Mouse (Mus musculus): ENCODE results near the gene Ss18l2.
A peak's percentile ranks its signal among the peaks of the same experiment; 100 is the strongest.

Ss18l2 gene

DNA sequence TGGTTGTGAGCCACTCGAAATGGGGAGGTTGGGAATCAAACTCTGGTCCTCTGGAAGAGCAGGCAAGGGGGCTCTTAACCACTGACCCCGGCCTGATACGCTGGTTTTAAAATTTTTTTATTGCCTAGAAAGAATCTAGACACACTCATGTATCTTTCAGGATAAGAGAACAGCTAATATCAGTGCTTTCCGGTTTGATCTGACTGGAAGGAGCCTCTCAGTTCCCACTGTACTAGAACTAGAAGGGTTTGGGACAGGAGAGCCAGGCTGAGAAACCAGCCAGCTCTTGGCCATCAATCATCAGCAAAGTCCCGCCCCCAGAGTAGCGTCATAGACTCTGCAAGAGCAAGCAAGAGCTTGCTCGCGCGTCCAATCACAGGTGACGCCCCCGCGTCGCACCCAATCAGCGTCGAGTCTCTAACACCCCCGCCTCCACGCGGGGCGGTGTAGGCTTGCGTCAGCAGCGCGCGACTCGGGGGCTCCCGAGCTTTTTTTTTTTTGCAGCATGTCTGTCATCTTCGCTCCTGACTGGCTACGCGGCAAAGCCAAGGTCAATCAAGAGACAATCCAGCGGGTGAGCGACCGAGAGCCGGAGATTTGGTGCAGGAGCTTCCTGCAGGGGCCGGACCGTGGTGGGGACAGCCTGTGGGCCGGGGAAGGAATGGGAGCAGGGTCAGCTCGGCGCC, at the start of gene Ss18l2:
Ss18l2 (plus strand) TSS at position 432 of the 686 bp plus-strand sequence.
- DNase-seq (ENCODE audit: low spot score in 2 of 2) = peak; percentile 97

DNA sequence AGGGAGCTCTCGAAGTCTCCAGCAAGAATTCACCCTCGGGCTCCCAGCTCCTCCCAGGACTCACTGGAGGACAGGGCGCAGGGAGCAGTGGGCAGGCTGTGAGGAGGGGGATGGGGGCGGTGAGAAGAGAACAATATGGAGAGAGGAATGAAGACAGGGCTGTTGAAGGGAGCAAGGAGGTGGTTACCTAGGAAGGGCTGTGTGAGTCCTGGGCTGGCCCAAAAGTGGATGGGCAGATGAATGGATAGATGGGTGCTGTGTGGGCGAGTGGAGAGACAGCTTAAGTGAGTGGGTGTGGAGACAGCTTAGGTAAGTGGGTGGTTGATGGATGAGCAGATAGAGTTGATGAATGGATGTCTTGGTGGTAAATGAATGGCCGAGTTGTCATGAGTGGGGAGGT, 46.7 kb upstream of the Ss18l2 start:
- no peak for DNase-seq (ENCODE audit: low spot score in 2 of 2)

DNA sequence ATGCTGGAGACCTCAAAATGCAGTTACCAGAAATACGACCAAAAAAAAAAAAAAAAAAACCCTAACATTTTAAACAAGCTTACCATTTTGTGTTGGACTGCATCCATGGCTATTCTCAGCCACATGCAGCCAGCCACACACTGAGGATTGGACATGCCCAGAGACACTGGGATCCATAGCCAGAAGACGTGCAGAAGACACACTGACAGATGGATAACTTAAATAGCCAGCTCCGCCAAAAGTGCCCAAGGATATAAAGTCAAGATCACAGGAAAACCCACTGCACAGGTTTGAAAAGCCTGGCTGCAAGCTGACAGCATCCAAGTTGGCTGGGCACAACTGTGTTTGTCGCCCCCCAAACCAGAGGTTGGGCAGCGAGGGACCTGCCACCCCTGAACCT, 46.0 kb upstream of the Ss18l2 start:
- DNase-seq (ENCODE audit: low spot score in 2 of 2) = no peak

DNA sequence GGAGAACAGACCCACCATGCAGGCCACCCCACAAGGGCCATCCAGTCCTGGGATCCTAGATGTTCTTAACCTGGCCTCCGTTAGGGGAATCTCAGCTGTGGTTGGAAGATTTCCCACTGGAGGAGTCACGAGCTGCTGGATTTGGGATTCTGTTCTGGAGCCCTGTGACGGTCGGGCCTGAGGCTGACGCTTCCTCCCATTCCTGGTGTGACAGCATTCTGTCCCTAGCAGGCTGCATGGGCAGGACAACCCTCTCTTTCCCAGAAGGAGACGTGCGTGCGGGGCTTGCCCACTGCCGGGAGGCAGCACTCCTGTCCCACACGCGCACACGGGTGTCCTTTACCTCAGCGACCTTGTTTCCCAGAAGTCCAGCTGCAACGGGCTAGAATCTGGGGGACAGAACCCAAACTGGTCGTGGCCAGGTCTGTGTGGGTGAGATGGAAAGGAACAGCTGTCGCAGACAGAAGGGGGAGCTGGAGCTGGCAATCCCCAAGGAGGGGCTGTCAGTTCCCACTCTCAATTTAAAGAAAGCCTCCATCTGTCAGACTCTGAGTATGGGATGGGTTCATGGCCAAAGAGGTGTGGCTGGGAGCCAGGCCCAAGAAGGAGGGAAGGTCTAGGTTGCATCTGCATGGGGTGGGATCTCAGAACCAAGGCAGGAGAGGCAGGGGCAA, 43.0 kb upstream of the Ss18l2 start:
- no peak for DNase-seq (ENCODE audit: low spot score in 2 of 2)

DNA sequence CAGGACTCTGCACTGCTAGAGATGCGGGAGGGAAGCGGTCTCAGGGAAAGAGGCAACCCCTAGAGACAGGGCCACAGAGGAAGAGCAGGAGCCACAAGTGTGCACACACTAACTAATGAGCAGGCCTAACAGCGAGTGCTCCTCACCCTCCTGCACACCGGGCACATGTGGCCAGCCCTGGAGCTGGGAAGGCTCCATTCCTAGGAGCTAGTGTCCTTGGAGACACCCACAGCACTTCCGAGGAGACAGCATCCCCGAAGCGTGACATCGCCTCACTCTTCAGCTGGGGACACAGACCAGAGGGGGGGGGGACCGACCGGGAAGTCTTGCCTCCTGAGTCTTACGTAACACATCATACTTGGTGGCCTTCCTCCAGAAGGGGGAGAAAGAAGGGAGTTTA, 42.3 kb upstream of the Ss18l2 start:
- DNase-seq (ENCODE audit: low spot score in 2 of 2) = no peak

DNA sequence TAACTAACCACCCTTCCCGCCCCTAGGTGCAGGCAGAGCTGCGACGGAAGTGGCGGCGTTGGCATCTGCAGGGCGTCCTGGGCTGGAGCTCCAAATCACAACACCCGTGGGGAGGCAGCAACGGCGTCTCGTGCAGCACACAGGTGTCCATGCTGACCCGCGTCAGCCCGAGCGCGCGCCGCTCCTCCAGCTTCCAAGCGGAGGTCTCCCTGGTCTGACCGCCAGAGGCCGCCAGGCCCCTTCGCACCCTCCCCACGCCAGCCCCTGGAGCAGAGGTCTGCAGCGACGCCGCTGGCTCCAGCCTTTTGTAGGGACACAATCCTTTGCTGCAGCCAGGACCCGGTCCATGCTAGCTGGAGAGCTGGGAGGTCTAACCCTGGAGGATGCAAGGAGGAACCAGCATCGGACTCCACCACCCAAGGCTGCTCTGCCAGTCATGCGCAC, 40.8 kb upstream of the Ss18l2 start:
- DNase-seq (ENCODE audit: low spot score in 2 of 2) = peak; percentile 69 to 72

DNA sequence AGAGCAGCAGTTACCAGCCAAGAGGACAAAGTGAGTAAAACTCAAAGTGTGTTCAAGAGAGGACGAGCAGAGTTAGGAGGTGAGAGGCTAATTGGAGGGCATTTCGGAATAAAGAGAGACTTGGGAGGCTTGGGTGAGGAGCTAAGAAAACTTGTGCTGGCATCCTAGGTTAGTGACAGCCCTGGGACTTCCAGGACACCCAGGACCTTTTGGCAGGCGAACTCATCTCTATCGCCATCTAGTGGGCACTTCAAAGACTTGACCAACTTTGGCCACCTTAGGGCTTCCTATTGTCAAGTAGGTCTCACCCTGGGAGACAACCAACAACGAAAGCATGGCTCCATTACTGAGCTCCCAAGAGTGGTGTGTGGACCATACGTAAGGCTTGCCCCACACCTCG, 38.8 kb upstream of the Ss18l2 start:
- DNase-seq (ENCODE audit: low spot score in 2 of 2) = peak in 1 of 2 experiments; percentile 60

DNA sequence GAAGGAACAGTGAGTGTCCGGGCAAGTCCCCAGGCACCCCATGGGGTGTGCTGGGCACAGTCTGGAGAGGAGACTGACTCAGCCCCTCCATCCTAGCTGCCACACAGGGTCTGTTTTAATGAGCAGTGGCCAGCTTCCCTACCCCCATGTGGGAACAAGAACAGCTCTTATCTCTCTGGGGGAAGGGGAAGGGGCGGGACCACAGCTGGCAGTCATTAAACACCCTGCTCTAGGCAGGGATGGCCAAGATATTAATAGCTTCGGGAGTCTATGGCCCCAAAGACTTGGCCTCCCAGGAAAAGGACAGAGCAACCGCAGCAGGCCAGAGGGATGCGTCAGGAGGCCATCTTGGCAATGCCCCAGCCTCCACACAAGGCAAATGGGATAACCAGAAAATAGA, 37.8 kb upstream of the Ss18l2 start:
- no peak for DNase-seq (ENCODE audit: low spot score in 2 of 2)

DNA sequence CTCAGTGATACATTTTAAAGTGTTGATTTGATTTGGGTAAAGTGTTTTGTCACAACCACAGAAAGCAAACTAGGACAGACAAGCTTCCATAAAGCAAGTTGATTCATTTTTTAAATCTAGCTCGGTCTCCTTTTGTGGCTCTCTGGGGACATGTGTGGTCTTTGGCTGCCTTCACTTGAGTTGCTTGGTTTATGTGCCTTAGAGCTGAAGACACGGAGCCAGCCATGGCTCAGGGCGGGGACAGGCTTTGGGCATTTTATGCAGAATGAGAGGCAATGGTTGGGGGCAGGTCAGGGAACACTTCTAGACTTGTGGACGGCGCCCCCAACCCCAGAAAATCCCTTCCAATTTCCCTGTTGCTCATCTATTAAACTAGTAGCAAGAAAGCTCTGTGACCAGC, 36.4 kb upstream of the Ss18l2 start:
- DNase-seq (ENCODE audit: low spot score in 2 of 2) = no peak

DNA sequence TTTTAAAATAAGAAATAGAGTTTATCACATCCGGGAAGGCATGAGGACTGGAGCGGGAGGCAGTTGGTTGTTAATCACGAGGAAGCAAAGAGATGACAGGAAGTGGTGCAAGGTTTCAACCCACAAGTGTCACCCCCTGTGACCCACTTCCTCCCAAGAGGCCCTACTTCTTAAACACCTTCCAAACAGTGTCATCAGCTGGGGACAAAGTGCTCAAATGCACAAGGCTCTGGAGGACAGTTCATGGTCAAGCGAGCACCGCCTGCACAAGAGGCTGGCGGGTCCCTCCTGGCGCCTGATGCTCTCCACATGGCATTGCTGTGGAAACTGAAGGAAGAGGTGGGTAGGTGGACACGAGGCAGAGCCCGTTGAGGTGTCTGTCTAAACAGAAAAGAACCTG, 35.1 kb upstream of the Ss18l2 start:
- peak; percentile 76 to 78 for DNase-seq (ENCODE audit: low spot score in 2 of 2)

DNA sequence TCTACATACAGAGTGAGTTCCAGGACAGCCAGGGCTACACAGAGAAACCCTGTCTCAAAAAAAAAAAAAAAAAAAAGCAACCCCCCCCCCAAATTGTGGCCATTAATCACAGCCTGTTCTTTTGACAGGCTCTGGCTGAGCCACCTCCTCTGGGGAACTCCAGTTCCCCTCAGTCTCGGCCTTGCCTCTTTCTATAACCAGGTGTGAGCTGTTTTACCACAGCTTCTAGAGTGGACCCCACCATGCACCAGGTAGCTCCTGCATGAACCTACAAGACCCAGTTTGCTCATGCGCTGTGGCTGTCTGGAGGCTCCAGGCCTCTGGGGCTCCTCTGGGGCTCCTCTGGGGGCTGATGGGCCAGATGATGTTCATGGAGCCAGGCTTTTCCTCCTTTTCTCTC, 34.6 kb upstream of the Ss18l2 start:
- no peak for DNase-seq (ENCODE audit: low spot score in 2 of 2)

DNA sequence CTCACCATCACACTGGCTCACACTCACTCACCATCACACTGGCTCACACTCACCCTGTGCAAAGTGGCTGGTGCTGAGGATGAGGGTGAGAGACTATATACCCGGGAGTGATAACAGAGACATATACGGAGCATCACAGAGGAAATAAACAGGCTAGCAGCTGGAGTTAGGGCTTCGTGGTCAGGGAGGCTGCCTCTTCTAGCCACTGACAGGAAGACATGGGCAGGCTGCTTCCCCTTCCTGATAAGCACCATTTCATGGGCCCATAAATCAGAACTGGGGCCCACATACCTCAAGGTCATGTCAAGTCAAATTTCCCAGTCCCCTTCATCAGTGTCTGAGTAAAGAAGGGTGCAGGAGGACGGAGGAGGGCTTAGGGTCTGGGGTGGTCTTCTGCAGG, 33.1 kb upstream of the Ss18l2 start:
- no peak for DNase-seq (ENCODE audit: low spot score in 2 of 2)

DNA sequence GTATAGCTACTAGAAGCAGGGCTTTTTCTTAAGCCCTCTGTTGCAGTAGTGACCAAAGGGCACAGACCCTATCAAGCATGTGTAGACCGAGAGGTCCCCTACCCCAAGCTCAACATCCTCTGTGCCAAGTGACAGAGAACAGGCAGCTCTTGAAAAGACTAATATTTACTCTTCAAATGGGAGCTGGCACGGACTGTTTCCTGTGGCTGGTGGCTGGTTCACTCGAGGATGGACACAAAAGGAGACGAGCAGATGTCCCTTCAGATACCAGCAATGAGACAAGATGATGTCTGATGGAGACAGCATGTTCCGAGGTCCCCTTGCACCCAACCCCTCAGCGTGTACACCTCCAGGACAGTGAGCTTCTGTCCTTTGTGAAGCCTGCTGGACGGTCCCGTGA, 32.7 kb upstream of the Ss18l2 start:
- no peak for DNase-seq (ENCODE audit: low spot score in 2 of 2)

DNA sequence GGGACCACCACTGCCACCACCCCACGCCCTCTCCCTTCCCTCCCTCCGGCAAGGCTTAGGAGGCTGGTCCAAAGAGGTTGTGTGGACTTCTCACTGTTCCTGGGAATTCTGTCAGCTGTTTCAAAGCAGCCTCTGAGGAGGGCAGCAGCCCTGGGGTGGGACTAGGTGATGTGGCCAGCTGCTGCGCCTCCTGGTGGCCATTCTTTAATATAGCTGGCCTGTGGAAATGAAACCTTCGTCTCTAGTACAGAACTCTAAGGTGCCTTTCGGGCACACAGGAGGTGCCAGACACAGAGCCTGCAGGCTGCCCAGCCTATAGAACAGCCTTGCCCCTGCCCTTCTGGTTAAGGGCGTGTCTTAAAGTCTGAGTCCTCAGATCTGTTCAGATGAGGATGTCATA, 30.6 kb upstream of the Ss18l2 start:
- peak in 1 of 2 experiments; percentile 66 for DNase-seq (ENCODE audit: low spot score in 2 of 2)

DNA sequence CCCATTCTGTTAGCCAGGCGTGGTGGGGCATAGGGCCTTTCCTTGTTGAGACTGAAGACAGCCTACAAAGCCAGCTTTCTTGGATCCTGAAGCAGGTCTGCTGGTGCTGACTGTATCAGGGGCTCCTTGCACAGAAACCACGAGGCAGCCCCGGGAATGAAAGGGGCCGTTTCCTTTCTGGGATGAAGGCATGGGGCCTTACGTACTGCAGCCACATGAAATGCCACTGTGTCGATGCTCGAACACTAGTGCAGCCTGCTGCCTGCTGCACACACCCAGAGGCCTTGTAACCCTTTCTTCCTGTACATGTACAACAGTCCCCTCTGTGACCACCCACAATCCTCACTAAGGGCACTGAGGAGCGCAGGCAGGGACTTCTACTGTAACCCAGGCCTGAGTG, 28.9 kb upstream of the Ss18l2 start:
- DNase-seq (ENCODE audit: low spot score in 2 of 2) = no peak

DNA sequence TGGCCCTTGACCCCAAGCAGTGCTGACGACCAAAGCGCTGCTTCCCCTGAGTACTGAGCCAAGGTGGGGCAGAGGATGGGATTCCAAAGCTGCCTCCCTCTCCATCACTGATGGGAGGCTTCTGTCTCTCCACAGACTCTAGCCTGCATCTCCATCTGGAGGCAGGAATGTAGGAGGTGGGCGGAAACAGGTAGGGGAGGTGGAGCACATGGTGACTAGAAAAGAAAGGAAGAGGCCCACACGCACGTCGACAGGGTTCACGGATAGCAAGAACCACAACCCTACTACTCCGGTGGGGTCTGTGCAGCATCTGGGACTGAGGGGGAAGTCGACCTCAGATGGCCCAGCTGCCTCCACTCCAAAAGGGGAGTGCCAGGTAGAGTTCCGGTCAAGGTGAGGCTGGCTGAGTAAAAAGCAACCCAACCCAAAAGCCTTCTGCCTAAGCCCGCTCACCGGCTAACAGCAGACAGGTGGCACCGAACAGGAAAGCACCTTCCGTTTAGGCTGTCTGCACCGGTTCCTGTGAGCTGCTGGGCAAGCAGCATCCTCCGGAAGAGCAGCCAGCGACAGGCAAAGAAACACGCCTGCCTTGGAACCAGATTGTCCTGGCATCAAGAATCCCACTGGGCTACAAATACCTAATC, 28.0 kb upstream of the Ss18l2 start:
- peak; percentile 58 to 62 for DNase-seq (ENCODE audit: low spot score in 2 of 2)

DNA sequence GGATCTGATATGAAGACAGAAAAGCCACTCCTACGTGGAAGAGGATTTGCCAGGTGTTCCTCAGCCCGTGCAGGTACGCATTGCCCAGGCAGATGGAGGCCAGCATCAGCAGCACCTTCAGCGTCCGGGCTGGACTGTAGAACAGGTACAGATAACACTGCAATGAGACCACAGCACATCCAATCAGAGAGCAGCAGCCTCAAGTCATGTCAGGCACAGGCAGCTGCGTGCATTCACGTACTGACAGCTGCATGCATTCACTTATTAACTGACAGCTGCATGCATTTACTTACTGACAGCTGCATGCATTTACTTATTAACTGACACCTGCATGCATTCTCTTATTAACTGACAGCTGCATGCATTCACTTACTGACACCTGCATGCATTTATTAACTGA, 25.4 kb upstream of the Ss18l2 start:
- DNase-seq (ENCODE audit: low spot score in 2 of 2) = no peak

DNA sequence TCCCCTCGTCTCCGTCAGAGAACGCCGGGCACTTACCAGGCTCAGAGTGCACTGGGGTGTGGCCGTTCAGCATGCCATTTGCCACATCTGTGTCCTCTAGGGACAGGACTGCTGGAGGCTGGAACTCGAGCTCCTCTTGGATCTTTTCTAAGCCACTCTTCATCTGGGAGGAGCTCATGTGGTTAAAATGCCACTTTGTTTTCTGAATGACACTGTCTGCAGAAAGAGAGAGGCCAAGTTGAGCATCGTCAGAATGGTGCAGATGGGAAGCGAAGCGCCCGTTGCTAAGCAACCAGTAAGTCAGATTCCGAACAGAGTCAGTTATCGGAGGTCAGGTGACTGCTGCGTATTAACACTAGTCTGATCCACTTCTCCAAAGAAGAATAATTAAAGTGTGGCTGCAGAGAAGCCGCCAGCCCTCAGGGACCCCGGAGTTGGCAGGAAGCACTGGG, 19.9 kb upstream of the Ss18l2 start:
- no peak for DNase-seq (ENCODE audit: low spot score in 2 of 2)

DNA sequence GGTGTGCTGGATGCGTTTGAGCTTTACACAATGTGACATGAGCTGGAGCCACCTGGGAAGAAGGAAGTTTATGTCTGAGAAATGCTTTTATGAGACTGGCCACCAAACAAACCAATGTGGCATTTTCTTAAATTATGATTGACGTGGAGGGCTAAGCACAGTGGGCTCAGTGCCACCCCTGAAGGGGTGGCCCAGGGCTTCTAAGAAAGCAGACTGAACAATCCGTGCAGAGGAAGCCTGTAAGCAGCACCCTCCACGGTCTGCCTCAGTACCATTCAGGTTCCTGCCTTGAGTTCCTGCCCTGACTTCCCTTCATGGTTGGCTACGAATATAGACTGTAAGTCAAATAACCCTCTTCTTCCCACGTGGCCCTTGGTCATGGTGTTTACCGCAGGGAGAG, 19.4 kb upstream of the Ss18l2 start:
- no peak for DNase-seq (ENCODE audit: low spot score in 2 of 2)

DNA sequence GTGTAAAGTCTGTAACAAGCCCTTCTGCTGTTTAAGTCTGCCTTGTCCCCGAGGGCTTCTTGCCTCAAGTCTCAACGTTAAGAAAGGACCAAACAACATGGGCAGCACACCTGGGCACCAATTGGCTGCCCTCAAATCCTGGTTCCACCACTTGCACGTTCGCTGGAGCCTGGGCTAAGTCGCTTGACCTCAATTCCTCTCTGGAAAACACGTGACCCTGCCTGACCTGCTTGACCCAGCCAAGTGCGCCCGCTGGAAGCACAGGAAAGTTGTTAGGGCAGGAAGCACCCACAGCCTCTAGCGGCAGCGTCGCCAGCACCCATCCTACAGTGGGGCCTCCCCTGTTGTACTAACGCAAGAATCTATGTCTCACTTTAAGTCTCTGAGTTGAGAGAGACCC, 15.4 kb upstream of the Ss18l2 start:
- no peak for DNase-seq (ENCODE audit: low spot score in 2 of 2)

DNA sequence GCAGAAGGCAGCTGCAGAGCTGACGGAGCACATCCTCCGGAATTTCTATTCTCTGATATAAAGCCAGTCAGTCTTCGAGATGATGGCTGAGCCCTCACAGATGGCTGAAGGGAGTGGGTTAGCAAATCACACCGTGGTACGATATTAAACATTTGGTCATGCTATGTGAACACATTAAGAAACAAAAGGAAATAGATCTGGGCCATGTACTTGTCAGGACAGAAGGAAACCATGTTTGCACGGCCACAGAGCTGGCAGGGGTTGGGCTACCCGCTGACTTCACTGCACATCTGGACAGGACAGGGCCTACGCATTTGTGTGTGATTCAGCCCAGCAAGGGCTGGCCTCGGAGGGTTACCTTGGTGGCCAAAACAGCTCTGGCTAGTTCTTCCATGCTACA, 13.5 kb upstream of the Ss18l2 start:
- DNase-seq (ENCODE audit: low spot score in 2 of 2) = no peak

DNA sequence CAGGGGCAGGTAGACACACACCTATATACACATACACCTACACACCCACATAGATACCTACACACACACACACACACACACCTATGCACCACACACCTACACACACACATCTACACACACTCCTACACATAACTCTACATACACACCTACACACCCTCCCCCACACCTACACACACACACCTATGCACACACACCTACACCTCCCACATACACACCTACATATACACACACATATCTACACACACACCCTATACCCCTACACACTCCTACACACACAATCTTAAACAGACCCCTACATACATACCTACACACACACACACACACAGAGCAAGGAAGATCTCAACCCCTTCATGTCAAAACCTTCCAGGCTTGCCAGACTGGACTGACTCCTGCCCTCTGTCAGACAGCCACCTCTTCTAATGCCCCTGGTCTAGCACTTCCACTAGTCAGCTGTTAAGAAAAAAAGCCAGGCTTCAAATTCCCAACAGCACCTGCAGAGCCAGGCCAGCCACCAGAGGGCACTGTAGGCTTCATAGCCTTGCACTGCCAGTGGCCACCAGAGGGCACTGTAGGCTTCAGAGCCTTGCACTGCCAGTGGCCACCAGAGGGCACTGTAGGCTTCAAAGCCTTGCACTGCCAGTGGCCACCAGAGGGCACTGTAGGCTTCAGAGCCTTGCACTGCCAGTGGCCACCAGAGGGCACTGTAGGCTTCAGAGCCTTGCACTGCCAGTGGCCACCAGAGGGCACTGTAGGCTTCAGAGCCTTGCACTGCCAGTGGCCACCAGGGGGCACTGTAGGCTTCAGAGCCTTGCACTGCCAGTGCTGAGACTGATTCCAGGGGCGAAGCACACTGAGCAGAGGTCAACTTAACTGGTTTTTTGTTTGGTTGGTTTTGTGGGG, 12.7 kb upstream of the Ss18l2 start:
- peak in 1 of 2 experiments; percentile 71 for DNase-seq (ENCODE audit: low spot score in 2 of 2)
